Mouse (Mus musculus) CH12.LX (cell line): ENCODE measurements around the gene Ankrd31.

ENCODE experiments used
- CTCF ChIP-seq, 2 experiments: IDR thresholded peaks in 1 of 2; conservative IDR thresholded peaks in 1 of 2; 2 replicates each; pipeline ENCODE4 v1.5.1; 2011 to 2012; ENCODE audit warnings: low read depth in 2 of 2, low read length in 2 of 2, improper control_type of control experiment in 1 of 2, inconsistent platforms in 1 of 2, mild to moderate bottlenecking in 1 of 2, moderate library complexity in 1 of 2
- E2F4 ChIP-seq: IDR thresholded peaks from 2 replicates; pipeline ENCODE4 v1.6.1; 2011; ENCODE audit warnings: low read depth, low read length, improper control_type of control experiment; ENCODE audit not compliant: insufficient replicate concordance
- MXI1 ChIP-seq: IDR thresholded peaks from 2 replicates; pipeline ENCODE4 v1.6.1; 2011; ENCODE audit warnings: mild to moderate bottlenecking, low read depth, low read length, improper control_type of control experiment
- NELFE ChIP-seq: IDR thresholded peaks from 2 replicates; pipeline ENCODE4 v1.6.1; 2011; ENCODE audit warnings: low read depth, low read length, improper control_type of control experiment
- RAD21 ChIP-seq: IDR thresholded peaks from 2 replicates; pipeline ENCODE4 v1.6.1; 2011; ENCODE audit warnings: low read depth, mild to moderate bottlenecking, low read length, improper control_type of control experiment, moderate library complexity
- RCOR1 ChIP-seq: conservative IDR thresholded peaks from 2 replicates; pipeline ENCODE4 v1.6.1; 2012; ENCODE audit warnings: low read depth, mild to moderate bottlenecking, inconsistent platforms, low read length, improper control_type of control experiment
- TCF12 ChIP-seq: IDR thresholded peaks from 2 replicates; pipeline ENCODE4 v1.6.1; 2014; ENCODE audit warnings: low read depth, mild to moderate bottlenecking, inconsistent platforms, low read length, improper control_type of control experiment

- TF ChIP-seq E2F4 (no peak), RCOR1 (no peak), CTCF (conservative IDR thresholded peaks at IDR 0.05 in 1 of 2, IDR thresholded peaks at IDR 0.05 in 1 of 2; ENCODE audit: low read depth in 2 of 2, low read length in 2 of 2) (no peak), NELFE (no peak), MXI1 (no peak), RAD21 (no peak), TCF12 (no peak)
Observed at GRCm38 (mm10) chr13:96748109-96748845, at the start of gene Ankrd31.
